Mouse (Mus musculus) MEL (cell line): ENCODE results near the gene Col25a1.

Source experiments
- CTCF ChIP-seq, 3 experiments: IDR thresholded peaks in 2 of 3; conservative IDR thresholded peaks in 1 of 3; 2 replicates each; pipeline ENCODE4 v1.5.1; 2011 to 2012; ENCODE audit warnings: low read length in 3 of 3, low read depth in 2 of 3, mild to moderate bottlenecking in 2 of 3, improper control_type of control experiment in 1 of 3, inconsistent platforms in 1 of 3, mixed read lengths in 1 of 3, moderate library complexity in 1 of 3; ENCODE audit not compliant: control insufficient read depth in 1 of 3, insufficient read depth in 1 of 3, poor library complexity in 1 of 3, severe bottlenecking in 1 of 3
- ELF1 ChIP-seq: IDR thresholded peaks from 2 replicates; pipeline ENCODE4 v1.6.1; 2014; ENCODE audit warnings: low read depth, mild to moderate bottlenecking, inconsistent platforms, low read length, improper control_type of control experiment, moderate library complexity
- EP300 ChIP-seq, 2 experiments: IDR thresholded peaks; 2 replicates each; pipeline ENCODE4 v1.6.1; 2011; ENCODE audit warnings: improper control_type of control experiment in 2 of 2, low read length in 2 of 2, low read depth in 1 of 2, mild to moderate bottlenecking in 1 of 2
- GATA1 ChIP-seq: IDR thresholded peaks from 2 replicates; pipeline ENCODE4 v1.6.1; 2011; ENCODE audit warnings: low read depth, low read length, improper control_type of control experiment
- NELFE ChIP-seq: IDR thresholded peaks from 2 replicates; pipeline ENCODE4 v1.6.1; 2011; ENCODE audit warnings: low read depth, low read length, improper control_type of control experiment
- POLR2A ChIP-seq, 2 experiments: IDR thresholded peaks; 2 replicates each; pipeline ENCODE4 v1.6.1; 2011 to 2012; ENCODE audit warnings: low read length in 2 of 2, mild to moderate bottlenecking in 2 of 2, control low read depth in 1 of 2, improper control_type of control experiment in 1 of 2, low read depth in 1 of 2, moderate library complexity in 1 of 2; ENCODE audit not compliant: control insufficient read depth in 1 of 2, insufficient read depth in 1 of 2, poor library complexity in 1 of 2
- RCOR1 ChIP-seq: IDR thresholded peaks from 2 replicates; pipeline ENCODE4 v1.6.1; 2012; ENCODE audit warnings: low read depth, mild to moderate bottlenecking, inconsistent platforms, low read length, improper control_type of control experiment
- TAL1 ChIP-seq: IDR thresholded peaks from 2 replicates; pipeline ENCODE4 v1.6.1; 2012; ENCODE audit warnings: mild to moderate bottlenecking, inconsistent platforms, low read length, moderate library complexity, mixed read lengths

DNA sequence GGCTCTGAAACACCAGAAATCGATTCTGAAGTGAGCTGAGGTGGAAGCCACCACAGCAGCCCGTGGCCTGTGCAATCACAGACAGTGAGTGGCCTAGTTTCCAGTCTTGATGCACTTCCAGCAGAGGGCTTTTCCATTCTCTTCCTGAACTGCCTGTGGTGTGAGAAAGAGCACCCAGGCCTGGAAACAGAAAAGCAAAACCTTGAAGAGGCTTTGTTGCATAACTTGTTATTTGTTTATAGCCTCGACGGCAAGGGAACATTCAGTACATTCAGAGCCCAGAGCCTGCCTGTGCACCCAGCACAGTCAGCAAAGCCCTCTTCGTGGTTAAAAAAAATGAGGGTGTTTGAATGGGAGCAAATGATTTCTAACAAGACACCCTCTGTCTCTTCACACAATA lies 502.6 kb downstream of the Col25a1 start:
- no peak for TF ChIP-seq POLR2A (IDR thresholded peaks at IDR 0.05; ENCODE audit: control insufficient read depth in 1 of 2, insufficient read depth in 1 of 2, low read depth in 1 of 2, low read length in 2 of 2, poor library complexity in 1 of 2)
- no peak for TF ChIP-seq TAL1
- TF ChIP-seq RCOR1: no peak
- TF ChIP-seq NELFE: no peak
- no peak for TF ChIP-seq CTCF (IDR thresholded peaks at IDR 0.05 in 2 of 3, conservative IDR thresholded peaks at IDR 0.05 in 1 of 3; ENCODE audit: control insufficient read depth in 1 of 3, insufficient read depth in 1 of 3, low read depth in 2 of 3, low read length in 3 of 3, poor library complexity in 1 of 3, severe bottlenecking in 1 of 3)
- TF ChIP-seq ELF1: no peak
- no peak for TF ChIP-seq EP300 (IDR thresholded peaks at IDR 0.05; ENCODE audit: low read depth in 1 of 2, low read length in 2 of 2)
- no peak for TF ChIP-seq GATA1
